Mouse (Mus musculus): ENCODE results near the gene Hba-a1. TPM values are rescaled to one million over a fixed set of nuclear protein-coding genes. Genes with fewer than 3 reads are reported as not detected.
"Not testable (repeated sequence)": the region's sequence is repeated elsewhere in the genome, so short reads cannot be mapped to it uniquely, and the experiment has no call there.

Gene Hba-a1
- polyA plus RNA-seq (2012; rRNA removed), result 39.8 and 41.7 TPM in 2 replicates

GRCm38 (mm10) chr11:32283091-32283777 lies at the start of gene Hba-a1:
Hba-a1 (plus strand) TSS chr11:32283511.
- not testable (repeated sequence) for H3K27ac ChIP-seq (ENCODE audit: control insufficient read depth, insufficient read depth, low read depth, low read length); H3K4me1 ChIP-seq (ENCODE audit: control insufficient read depth, insufficient read depth, low read length); H3K36me3 ChIP-seq (ENCODE audit: control insufficient read depth, insufficient read depth, low read length); H3K4me3 ChIP-seq (ENCODE audit: control insufficient read depth, low read depth, low read length); H3K27me3 ChIP-seq (ENCODE audit: control insufficient read depth, insufficient read depth, low read length)

GRCm38 (mm10) chr11:32233895-32234294 lies 49.4 kb upstream of the Hba-a1 start:
- no peaks in the 10 kb centered on the region; the same call in 1 of the 2 replicates for H3K4me1 ChIP-seq (ENCODE audit: control insufficient read depth, insufficient read depth, low read length)
- peaks cover 2% of the 10 kb centered on the region for H3K36me3 ChIP-seq (ENCODE audit: control insufficient read depth, insufficient read depth, low read length)
- no peak overlapping the region for H3K27ac ChIP-seq (ENCODE audit: control insufficient read depth, insufficient read depth, low read depth, low read length)

GRCm38 (mm10) chr11:32234816-32235485 lies 48.4 kb upstream of the Hba-a1 start:
- TF ChIP-seq POLR2A (IDR thresholded peaks at IDR 0.05; ENCODE audit: control insufficient read depth, low read depth, low read length) (no peak), CTCF (IDR thresholded peaks at IDR 0.05; ENCODE audit: control insufficient read depth, insufficient read depth, insufficient replicate concordance, low read depth, low read length) (no peak)
- no peaks in the 10 kb centered on the region for H3K27me3 ChIP-seq (ENCODE audit: control insufficient read depth, insufficient read depth, low read length)
- H3K27ac ChIP-seq (ENCODE audit: control insufficient read depth, insufficient read depth, low read depth, low read length), result no peak overlapping the region
- H3K4me1 ChIP-seq (ENCODE audit: control insufficient read depth, insufficient read depth, low read length), result no peaks in the 10 kb centered on the region
- no peak overlapping the region for H3K4me3 ChIP-seq (ENCODE audit: control insufficient read depth, low read depth, low read length)
- H3K36me3 ChIP-seq (ENCODE audit: control insufficient read depth, insufficient read depth, low read length), result peaks cover 3% of the 10 kb centered on the region

More at GRCm38 (mm10) chr11:32233895-32234294, 49.4 kb upstream of the Hba-a1 start:
- Histone ChIP-seq H3K4me3 (ENCODE audit: control insufficient read depth, low read depth, low read length) (no peak overlapping the region), H3K27me3 (ENCODE audit: control insufficient read depth, insufficient read depth, low read length) (no peaks in the 10 kb centered on the region)
- no peak for TF ChIP-seq POLR2A (IDR thresholded peaks at IDR 0.05; ENCODE audit: control insufficient read depth, low read depth, low read length)
- no peak for TF ChIP-seq CTCF (IDR thresholded peaks at IDR 0.05; ENCODE audit: control insufficient read depth, insufficient read depth, insufficient replicate concordance, low read depth, low read length)

DNA sequence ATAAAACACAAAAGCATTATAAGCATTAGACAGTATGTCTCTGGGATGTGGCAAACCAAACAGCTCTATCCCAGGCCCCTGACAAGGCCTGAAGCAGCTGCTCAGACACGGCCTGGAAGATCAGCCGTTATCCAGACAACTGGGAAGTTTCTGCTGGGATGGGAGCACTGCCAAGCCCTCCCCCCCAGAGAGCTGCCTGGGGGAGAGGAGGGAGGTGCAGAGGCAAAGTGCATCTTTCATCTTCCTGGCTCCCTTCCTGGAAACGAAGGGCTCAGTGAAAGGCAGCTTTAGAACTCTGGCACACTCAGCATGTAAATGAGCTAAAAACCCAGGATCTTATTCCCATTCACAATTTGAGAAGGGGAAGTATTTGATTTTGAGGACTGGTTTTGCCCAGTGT lies 47.7 kb upstream of the Hba-a1 start:
- Histone ChIP-seq H3K4me1 (ENCODE audit: control insufficient read depth, insufficient read depth, low read length) (no peaks in the 10 kb centered on the region), H3K27ac (ENCODE audit: control insufficient read depth, insufficient read depth, low read depth, low read length) (no peak overlapping the region), H3K4me3 (ENCODE audit: control insufficient read depth, low read depth, low read length) (no peak overlapping the region), H3K36me3 (ENCODE audit: control insufficient read depth, insufficient read depth, low read length) (peaks cover 3% of the 10 kb centered on the region), H3K27me3 (ENCODE audit: control insufficient read depth, insufficient read depth, low read length) (no peaks in the 10 kb centered on the region)
- no peak for TF ChIP-seq CTCF (IDR thresholded peaks at IDR 0.05; ENCODE audit: control insufficient read depth, insufficient read depth, insufficient replicate concordance, low read depth, low read length)
- no peak for TF ChIP-seq POLR2A (IDR thresholded peaks at IDR 0.05; ENCODE audit: control insufficient read depth, low read depth, low read length)

- Histone ChIP-seq H3K4me1 (ENCODE audit: control insufficient read depth, insufficient read depth, low read length) (no peaks in the 10 kb centered on the region), H3K27me3 (ENCODE audit: control insufficient read depth, insufficient read depth, low read length) (no peaks in the 10 kb centered on the region), H3K4me3 (ENCODE audit: control insufficient read depth, low read depth, low read length) (no peak overlapping the region), H3K27ac (ENCODE audit: control insufficient read depth, insufficient read depth, low read depth, low read length) (no peak overlapping the region), H3K36me3 (ENCODE audit: control insufficient read depth, insufficient read depth, low read length) (peaks cover 3% of the 10 kb centered on the region)
- TF ChIP-seq CTCF (IDR thresholded peaks at IDR 0.05; ENCODE audit: control insufficient read depth, insufficient read depth, insufficient replicate concordance, low read depth, low read length) (no peak), POLR2A (IDR thresholded peaks at IDR 0.05; ENCODE audit: control insufficient read depth, low read depth, low read length) (no peak)
Observed at GRCm38 (mm10) chr11:32236132-32236531, 47.2 kb upstream of the Hba-a1 start.

DNA sequence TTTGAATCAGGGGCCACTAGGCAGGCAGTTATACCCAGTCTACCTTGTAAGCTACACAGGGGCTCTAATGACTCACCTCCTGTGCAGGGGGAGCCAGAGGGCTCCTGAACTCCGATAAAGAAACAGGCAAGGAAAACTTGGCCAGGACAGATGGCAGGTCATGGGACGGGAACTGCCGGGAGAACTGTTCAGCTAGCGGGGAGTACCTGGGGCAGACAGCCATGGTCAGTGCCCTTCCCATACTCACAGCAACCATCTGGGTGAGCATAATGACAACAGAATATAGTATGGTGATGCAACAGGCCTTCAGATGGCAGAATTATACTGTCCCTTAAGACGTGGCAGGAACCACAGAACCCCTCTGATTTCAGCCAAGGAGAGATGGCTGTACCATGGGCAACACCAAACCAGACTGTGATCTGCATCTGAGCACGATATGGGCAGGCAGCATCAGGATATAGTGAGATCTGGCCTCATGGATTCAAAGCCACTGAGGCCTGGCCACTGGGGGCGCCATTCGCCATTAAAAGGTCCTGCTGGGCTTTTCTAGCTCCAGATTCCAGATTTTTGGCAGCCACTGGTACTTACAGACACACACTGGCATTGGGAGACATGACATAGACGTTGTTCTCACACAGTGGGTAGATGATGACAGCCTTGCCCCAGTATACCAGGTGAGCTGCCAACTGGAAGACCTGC lies 46.5 kb upstream of the Hba-a1 start:
- Histone ChIP-seq H3K27ac (ENCODE audit: control insufficient read depth, insufficient read depth, low read depth, low read length) (no peak overlapping the region), H3K36me3 (ENCODE audit: control insufficient read depth, insufficient read depth, low read length) (peaks cover 3% of the 10 kb centered on the region)

GRCm38 (mm10) chr11:32237411-32237795 lies 45.9 kb upstream of the Hba-a1 start:
- Histone ChIP-seq H3K4me1 (ENCODE audit: control insufficient read depth, insufficient read depth, low read length) (no peaks in the 10 kb centered on the region), H3K27me3 (ENCODE audit: control insufficient read depth, insufficient read depth, low read length) (no peaks in the 10 kb centered on the region), H3K4me3 (ENCODE audit: control insufficient read depth, low read depth, low read length) (no peak overlapping the region), H3K36me3 (ENCODE audit: control insufficient read depth, insufficient read depth, low read length) (peaks cover 3% of the 10 kb centered on the region), H3K27ac (ENCODE audit: control insufficient read depth, insufficient read depth, low read depth, low read length) (no peak overlapping the region)
- TF ChIP-seq POLR2A (IDR thresholded peaks at IDR 0.05; ENCODE audit: control insufficient read depth, low read depth, low read length), result no peak
- TF ChIP-seq CTCF (IDR thresholded peaks at IDR 0.05; ENCODE audit: control insufficient read depth, insufficient read depth, insufficient replicate concordance, low read depth, low read length), result no peak

More for the DNA sequence above, 46.5 kb upstream of the Hba-a1 start:
- H3K4me1 ChIP-seq (ENCODE audit: control insufficient read depth, insufficient read depth, low read length), result no peaks in the 10 kb centered on the region
- no peak overlapping the region for H3K4me3 ChIP-seq (ENCODE audit: control insufficient read depth, low read depth, low read length)
- H3K27me3 ChIP-seq (ENCODE audit: control insufficient read depth, insufficient read depth, low read length), result no peaks in the 10 kb centered on the region
- TF ChIP-seq CTCF (IDR thresholded peaks at IDR 0.05; ENCODE audit: control insufficient read depth, insufficient read depth, insufficient replicate concordance, low read depth, low read length), result peak; percentile 34; the same call in 1 of the 2 replicates
- no peak for TF ChIP-seq POLR2A (IDR thresholded peaks at IDR 0.05; ENCODE audit: control insufficient read depth, low read depth, low read length)
